Mouse (Mus musculus) kidney, postnatal 10 days (tissue): Measurements from ENCODE around the gene Clptm1l.

Experiments used
- DNase-seq: peaks from one replicate; pipeline ENCODE4 v3.0.0; 2021; ENCODE audit warnings: mixed read lengths

Gene Clptm1l

DNA sequence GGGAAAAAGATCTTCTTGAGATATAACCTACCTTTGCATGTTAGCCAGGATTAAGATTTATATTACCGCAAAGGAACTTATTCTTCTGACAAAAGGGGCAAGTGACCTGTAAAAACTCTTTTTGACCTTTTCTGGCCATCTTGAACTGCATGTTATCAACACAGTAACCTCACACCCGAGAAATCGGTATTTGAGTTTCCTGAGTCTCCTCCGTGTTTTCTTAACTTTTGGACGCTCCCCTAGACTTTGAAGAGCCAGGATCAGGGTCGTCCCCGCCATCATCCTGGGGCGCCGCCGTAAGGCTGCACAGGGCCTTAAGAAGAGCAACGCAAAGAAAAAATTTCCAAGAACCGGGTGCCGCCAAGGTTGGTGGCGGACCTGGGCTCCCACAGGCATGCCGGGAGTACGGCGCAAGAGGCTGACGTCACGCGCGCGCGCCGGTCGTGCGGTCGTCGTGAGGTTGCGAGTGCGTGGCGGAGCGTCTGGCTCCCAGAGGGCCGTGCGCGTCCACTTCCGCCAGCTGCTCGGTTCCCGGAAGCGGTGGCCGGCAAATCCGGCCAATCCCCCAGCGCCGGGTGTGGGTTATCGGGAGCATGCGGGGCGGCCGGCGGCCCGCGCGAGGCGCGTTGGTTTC lies at the start of gene Clptm1l:
Gene Clptm1l (plus strand): TSS at position 485 of the 634 bp plus-strand sequence.
- peak; percentile 99 for DNase-seq

DNA sequence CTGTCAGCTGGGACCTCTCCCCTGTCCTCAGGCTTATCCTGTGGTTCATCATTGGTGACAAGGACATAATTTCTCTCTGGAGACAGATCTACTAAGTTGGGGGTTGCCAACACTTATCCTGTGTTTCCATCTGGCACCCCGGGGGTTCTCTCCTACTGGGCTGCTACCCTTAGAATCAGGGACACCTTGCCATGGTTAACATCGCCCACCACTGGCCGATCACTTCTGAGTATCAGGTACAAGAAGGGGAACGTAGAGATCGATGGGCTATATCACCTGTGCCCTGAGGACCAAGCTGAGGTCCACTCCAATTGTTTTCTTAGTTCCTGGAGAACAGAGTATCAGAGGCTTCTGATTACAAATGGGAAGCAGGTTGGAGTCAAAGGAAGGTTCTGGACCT lies 39.6 kb upstream of the Clptm1l start:
- no peak for DNase-seq

DNA sequence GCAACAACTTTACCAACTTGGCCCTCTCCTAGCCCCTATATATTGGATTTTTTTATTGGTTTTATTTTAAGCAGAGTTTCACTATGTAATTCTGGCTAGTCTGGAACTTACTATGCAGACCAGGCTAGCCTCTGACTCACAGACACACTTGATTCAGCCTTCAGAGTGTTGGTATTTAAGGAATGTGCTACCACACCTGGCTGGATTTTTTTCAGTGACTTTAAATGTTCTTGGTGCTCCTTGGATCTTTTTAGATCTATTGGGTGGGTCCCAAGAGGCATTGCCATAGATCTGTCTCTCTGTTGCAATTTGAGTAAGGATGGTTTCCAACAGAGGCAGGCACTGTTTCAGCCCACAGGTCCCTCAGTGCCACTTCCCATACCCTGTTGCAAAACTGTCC lies 28.8 kb upstream of the Clptm1l start:
- DNase-seq = no peak

DNA sequence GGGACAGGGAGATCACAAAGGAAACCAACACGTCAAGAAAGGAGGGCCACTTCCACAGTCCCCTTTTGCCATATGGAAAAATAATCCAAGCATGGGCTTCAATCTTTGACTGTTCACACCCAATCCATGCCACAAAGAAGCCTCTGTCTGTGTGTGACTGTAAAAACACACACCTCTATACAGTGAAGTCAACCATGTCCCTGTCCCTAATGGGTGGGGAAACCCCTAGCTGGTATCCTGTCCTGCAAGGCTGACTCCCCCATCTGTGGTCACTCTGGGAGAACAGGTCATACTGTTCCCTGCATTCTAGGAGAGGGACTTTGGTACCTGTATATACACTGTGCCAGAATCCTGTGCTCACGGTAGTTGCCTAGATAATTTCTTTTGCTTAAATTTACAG lies 26.5 kb upstream of the Clptm1l start:
- DNase-seq = no peak

DNA sequence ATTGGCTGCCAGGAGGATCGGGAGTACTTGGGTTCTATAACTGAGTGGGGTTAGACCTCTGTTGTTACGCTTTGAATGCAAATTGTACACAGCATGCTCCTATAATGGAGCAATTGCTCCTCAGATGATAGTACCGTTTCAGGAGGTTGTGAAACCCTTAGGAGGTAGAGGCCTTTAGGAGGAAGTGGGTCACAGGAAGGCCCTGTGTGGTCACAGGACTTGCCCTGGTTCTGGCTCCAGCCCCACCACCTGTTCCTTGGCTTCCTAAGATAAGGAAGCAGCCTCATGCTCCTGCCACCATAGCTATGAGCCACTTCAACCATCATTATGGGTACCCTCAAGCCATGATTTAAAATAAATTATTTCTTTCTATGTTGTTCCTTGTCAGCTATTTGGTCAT lies 12.3 kb upstream of the Clptm1l start:
- no peak for DNase-seq

DNA sequence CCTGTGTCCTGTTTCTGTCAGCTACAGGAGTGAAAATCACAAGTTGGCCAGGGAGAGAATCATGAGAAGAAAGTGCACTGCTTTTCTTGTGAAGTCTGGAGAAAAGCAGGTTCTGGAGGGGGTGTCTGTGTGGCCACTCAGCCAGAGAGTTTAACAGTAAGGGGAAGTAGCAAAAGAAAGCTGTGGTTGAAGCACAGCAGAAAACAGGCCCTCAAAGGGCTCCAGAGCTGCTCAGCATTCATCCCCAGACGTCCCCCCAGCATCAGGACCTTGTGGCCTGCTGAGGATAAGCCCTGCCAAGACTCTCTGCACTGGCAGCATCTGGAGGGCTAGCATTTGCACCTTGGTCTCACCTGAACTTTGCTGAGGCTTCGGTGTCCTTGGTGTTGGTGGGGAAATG lies 11.3 kb upstream of the Clptm1l start:
- no peak for DNase-seq

DNA sequence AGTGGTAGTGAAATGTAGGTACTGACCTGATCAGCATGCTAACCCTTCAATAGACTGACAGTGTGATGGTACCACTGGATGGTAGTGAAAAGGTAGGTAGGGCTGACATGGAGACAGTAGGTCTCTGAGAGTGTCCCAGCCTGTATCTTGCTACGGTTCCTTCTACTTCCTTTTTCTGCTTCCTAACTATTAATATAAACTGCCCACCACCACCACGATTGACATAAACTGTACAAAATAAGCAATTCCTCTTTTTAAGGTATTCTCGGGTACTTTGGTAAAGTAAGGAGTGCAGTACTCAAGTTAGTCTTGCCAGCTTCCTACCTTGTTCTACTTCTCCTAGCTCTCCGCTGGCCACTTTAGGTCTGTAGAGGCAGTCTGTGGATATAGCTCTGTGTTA lies 7.5 kb upstream of the Clptm1l start:
- no peak for DNase-seq

DNA sequence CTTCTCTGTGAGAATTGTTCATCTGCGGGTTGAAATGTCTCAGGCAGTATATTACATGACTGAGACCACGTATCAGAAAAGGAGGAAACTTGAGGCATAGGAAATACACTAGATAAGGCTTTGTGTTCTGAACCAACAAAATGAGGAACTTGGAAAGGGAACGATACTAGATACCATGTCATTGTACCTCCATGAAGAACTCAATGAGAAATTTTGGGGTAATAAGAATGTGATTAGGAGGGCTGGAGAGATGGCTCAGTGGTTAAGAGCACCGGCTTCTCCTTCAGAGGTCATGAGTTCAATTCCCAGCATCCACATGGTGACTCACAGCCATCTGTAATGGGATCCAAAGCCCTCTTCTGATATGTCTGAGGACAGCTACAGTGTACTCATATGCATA lies 3.6 kb upstream of the Clptm1l start:
- DNase-seq = no peak

DNA sequence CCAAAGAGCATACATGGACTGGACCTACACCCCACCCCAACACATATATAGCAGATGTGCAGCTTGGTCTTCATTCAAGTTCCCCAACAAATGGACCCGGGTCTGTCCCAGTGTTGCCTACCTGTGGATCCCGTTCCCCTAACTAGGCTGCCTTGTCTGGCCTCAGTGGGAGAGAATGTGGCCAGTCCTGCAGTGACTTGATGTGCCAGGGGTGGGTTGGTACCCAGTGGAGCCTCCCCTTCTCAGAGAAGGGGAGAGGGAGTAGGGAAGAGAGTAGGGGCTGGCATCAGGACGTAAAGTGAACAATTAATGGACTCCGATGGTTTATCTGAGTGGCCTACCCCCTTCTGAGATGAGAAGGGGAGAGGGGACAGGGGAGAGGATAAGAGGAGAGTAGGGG lies 760 bp upstream of the Clptm1l start:
- no peak for DNase-seq

DNA sequence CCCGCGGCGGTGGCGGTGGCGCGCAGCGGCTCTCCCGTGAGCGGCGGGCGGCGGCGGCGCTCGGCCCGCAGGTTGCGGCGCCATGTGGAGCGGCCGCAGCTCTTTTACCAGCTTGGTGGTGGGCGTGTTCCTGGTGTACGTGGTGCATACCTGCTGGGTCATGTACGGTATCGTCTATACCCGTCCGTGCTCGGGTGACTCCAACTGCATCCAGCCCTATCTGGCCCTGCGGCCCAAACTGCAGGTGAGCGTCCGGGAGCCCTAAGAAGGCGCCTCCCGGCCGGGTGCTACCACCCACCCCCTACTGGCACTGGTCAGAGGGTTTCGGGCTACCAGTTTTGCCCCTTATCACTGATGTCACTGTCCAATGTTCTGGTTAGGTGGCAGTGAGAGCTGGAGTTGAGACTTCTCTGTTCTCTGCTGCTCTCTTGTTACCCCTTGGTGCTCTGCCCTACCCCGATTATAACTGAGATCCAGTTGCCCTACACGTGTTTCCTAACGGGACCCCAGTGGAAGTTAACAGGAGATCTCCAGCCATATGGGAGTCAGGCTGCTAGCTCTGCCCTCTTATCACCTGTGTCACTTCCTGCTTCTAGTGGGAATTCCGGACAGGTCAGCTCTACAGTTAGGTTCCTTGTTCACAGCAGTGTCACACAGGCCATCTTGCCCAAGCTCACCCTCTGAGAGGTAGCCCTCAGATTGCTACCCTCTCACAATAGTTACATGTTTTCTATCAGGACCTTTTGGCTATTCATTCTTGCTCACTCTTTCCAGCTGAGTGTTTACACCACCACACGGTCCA lies 551 bp downstream of the Clptm1l start:
- no peak for DNase-seq

DNA sequence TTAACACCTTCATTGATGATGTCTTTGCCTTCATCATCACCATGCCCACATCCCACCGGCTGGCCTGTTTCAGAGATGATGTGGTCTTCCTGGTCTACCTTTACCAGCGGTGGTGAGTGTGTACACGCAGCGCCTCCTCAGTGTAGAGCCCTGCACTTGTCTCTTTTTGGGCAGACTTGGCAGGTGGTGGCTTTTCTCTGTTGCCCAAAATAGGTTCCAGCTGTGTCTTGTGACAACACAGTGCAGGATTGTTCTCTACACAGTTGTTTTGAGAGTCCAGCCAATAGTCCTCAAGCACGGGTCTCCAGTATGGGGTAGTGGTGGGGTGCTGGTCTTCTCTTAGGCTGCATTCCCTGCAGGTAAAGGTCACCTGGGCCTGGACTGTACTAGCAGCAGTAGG lies 14.6 kb downstream of the Clptm1l start:
- DNase-seq = no peak

DNA sequence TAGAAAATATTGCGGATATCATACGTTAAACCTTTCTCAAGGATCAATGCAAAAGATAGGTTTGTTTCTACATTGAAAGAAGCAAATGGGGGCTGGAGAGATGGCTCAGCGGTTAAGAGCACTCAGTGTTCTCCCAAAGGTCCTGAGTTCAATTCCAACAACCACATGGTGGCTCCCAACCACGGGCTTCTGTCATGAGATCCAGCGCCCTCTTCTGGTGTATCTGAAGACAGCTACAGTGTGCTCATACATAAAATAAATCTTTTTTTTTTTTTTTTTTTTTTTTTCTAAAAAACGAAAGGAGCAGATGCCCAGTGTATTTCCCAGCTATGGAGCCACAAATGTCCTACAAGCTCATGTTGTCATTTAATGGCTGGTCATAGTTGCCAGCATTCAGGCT lies 16.8 kb downstream of the Clptm1l start:
- no peak for DNase-seq

DNA sequence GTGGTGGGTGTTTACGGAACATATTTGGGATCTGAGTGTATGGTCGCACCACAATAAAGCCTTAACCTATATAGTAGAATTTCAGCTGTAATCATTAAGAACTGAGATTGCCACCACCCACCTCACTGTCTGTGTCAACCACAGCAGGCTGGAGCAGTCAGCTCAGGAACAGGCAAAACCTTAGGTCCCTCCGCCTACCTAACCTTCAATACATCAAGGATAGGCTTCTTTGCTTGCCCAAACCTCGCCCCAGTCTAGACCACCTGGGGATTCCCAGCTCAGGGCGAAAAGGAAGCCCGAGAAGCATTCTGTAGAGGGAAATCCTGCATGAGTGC lies 22.6 kb downstream of the Clptm1l start:
- DNase-seq = no peak

DNA sequence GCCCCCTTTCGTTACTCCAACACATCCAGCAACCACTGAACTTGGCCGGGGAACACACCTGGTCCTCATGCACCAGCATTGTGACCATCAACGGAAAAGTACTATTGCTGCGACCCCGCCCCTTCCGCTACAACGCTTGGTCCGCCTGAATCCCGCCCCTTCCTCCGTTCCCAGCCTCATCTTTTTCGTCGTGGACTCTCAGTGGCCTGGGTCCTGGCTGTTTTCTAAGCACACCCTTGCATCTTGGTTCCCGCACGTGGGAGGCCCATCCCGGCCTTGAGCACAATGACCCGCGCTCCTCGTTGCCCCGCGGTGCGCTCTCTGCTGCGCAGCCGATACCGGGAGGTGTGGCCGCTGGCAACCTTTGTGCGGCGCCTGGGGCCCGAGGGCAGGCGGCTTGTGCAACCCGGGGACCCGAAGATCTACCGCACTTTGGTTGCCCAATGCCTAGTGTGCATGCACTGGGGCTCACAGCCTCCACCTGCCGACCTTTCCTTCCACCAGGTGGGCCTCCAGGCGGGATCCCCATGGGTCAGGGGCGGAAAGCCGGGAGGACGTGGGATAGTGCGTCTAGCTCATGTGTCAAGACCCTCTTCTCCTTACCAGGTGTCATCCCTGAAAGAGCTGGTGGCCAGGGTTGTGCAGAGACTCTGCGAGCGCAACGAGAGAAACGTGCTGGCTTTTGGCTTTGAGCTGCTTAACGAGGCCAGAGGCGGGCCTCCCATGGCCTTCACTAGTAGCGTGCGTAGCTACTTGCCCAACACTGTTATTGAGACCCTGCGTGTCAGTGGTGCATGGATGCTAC lies 23.1 kb downstream of the Clptm1l start, which contains the start of gene Tert:
Gene Tert (plus strand): TSS at position 167 of the 805 bp plus-strand sequence.
- DNase-seq = peak; percentile 76

DNA sequence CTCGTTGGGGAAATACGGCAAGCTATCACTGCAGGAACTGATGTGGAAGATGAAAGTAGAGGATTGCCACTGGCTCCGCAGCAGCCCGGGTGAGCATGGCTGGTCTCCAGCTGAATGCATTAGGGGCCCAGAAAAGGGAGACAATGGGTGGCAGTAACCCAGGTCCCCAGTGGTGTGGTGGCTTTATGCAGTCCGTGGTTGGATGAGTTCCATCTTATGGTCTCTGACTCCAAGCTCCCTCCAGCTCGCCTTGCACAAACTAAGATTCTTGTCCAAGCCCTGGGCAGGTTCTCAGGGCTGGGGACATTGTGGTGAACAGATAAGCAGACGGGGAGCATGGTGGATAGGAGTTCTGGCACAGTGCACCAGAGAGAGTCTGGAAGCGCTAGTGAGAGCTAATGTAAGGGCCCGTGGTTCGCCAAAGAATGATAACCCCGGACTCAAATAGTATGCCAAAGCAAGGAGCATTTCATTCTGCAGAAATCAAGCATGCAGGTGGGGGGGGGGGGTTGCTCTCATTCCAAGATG lies 24.8 kb downstream of the Clptm1l start:
- no peak for DNase-seq

DNA sequence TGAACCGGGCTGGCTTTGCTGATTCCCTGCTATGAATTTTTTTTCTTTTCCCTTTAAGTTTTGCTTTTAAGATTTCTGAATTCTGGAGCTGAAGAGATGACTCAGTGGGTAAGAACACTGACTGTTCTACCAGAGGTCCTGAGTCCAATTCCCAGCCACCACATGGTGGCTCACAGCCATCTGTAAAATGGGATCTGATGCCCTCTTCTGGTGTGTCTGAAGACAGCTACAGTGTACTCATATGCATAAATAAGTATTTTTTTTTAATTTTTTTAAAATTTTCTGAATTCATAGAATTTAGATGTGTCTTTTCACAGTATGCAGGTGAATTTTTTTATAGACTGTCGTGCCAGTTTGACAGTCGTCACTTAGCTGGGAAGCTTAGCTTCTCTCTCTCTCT lies 28.0 kb downstream of the Clptm1l start:
- no peak for DNase-seq

DNA sequence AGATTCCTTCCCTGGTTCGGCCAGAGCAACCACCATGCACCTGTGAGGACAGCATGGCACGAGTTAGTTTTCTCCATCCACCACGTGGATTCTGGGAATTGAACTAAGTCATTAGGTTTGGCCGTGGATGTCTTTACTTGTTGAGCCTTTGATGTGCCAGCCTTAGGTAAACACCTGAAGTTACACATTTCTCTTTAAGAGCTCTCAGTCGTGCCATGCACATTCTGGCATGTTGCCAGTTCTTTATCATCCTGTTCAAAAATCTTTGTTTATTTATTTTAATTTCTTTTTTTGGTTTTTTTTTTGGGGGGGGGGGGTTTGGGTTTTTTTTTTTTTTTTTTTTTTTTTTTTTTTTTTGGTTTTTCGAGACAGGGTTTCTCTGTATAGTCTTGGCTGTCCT lies 34.0 kb downstream of the Clptm1l start:
- no peak for DNase-seq

DNA sequence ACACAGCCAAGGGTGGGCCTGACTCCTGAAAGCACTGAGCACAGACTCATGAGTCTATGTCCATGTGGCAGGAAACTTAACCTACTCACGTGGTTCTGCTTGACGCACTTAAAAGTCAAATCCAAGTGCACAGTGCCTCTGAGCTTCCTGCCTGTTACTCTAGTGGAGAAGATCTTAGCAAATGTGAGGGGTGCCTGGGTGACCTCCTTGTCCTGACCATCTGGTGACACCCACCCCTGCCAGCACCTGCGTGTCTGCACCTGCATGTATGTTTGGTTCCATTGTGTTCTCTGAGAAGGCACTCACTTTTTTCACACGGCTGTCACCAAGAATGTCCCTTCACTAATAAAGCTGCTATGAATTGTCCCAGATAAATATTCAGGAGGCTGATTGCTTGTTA lies 37.5 kb downstream of the Clptm1l start:
- DNase-seq = no peak

DNA sequence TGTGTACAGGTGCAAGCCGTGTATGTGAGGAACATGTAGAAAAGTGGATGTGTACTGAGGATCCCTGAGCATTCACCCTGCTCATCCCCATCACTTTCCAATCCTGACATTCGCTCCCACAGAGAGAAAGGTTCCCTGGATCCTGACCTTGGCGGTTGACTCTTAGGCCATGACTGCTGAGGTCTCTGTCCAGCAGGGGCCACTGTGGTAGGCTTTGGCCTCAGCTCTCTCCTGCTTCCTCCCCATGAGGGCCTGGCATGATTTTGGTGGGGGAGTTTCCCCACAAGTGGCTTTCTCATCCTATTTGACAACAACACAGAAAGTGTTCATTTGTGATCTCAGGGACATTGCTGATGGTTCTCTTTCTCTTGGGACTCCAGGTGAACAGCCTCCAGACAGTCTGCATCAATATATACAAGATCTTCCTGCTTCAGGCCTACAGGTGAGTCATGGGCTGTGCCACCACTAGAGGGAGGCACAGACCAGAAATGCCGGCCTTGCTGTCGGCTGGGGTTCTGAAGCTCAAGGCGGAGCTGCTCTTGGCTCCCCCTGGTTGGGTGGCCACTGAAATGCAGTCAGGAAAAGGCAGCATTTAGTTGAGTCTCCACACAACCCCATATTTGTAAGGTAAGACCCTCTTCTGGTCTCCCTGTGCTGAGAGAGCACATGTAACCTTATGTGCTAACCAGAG lies 42.7 kb downstream of the Clptm1l start:
- DNase-seq = peak; percentile 80

DNA sequence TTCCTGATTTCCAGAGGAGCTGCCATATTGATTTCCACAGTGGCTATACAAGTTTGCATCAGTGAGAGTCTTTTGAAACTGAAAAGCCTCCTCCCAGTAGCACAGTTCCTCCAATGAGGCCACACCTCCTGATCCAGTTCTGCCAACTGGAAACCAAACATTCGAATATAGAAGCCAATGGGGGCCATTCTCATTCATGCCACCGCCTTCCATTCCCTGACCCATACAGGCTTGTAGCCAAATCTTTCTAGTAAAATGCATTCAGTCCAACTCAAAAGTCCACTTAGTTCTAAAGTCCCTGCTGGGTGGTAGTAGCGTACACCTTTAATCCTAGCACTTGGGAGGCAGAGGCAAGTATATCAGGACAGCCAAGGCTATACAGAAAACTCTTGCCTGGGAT lies 49.5 kb downstream of the Clptm1l start:
- no peak for DNase-seq

DNA sequence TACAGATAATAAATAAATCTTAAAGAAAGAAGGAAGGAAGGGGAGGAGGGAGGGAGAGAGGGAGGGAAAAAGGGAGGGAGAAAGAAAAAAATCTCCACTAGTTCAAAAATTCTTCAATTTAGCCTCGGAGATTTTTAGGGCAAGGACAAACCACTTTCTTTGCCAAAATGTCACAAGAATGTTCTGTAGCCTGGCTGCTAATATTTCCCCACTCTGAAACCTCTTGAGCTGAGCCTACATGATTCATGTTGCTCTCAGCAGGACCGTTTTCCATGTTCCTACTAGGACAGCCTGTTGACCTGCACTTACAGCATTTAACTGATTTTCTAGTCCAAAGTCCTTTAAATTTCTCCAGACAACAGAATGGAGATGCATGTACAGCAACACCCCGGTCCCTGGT lies 51.2 kb downstream of the Clptm1l start:
- no peak for DNase-seq

DNA sequence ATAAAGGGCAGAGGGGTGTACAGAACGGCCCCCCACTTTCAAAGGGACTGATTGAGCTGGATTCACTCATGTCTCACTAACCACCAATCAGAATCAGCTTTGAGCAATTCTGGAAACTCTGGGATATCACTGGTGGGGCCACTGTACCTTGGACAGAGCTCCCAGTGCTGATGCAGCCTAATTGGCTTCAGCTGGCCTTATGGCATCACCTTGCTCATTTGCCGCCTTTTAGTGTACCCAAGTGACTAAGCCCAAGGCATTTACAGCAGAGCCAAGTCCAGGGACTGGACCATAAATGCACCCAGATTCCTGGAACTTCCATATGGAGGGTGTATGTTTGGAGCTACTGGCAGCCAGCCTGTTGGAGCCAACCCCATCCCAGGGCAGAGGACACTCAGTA lies 55.1 kb downstream of the Clptm1l start:
- no peak for DNase-seq

DNA sequence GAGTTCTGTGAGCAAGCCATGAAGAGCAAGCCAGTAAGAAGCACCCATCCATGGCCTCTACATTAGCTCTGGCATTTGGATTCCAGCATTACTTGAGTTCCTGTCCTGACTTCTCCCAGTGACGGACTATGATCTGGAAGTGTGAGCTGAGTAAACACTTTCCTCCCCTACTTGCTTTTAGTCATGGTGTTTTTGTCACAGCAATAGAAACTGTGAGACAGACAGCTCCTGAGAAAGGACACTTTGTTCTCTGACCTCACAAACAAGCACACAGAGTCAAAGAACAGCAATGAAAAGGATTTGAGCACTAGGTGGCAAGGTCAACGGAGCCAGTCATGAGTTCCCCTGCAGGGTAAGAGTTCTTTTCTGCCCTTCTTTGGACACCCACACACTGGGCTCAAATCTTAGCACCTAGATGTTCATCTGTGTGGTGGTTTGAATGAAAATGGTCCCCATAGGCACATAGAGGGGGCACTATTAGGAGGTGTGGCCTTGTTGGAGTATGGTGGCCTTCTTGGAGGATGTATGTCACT lies 56.4 kb downstream of the Clptm1l start:
- no peak for DNase-seq
